Mouse (Mus musculus): ENCODE data around the gene Palm3. TPM values are rescaled to one million over a fixed set of nuclear protein-coding genes. Genes with fewer than 3 reads are reported as not detected.
"Not testable (repeated sequence)": the region's sequence is repeated elsewhere in the genome, so short reads cannot be mapped to it uniquely, and the experiment has no call there.

Palm3 gene
- polyA plus RNA-seq, 1 experiment from 2014 or later = 6.5 TPM

DNA sequence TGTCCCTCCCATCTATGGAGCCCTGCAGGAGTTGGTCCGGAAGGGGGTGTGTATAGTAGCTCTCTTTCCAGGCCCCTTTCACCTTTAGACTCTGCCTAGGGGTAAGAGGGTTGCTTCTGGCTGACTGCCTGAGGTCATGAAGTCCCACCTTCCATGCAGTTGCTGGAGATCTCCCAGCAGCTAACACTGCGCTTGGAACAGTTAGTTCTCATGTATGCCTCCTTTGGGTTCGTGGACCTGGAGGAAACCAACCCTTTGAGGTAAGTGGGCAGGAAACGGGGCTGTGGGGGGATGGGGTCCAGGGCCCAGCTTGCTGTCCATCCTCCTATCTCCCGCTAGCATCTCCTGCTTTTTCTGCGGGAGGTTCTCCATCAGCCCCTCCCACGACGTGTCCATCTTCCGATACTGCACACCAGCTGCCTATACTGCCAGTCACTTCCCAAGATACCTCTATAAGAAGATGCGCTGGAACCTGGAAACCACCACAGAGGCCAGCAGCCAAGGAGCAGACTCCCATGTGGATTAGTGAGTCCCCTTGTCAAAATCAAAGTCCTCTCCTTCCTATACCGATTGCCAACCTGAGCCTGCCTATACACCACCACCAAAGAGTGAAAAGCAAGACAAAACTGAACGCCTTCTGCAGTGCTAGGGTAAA lies 18.2 kb upstream of the Palm3 start:
- no peak overlapping the region for H3K9ac ChIP-seq (ENCODE audit: low read length)

GRCm38 (mm10) chr8:84003612-84004246 lies 17.5 kb upstream of the Palm3 start:
- Histone ChIP-seq H3K9ac (ENCODE audit: low read length) (peak overlapping the region; percentile 74), H3K4me2 (ENCODE audit: low read depth, low read length) (peak overlapping the region; percentile 94), H3K4me1 (replicated peaks; ENCODE audit: control insufficient read depth, insufficient read depth, low read length) (peaks cover 25% of the 10 kb centered on the region), H3K4me3 (ENCODE audit: low read length) (peak overlapping the region; percentile 69), H3K27me3 (ENCODE audit: control insufficient read depth, insufficient read depth, low read depth, low read length) (no peaks in the 10 kb centered on the region), H3K9me3 (ENCODE audit: control insufficient read depth, low read length) (no peaks in the 10 kb centered on the region), H3K27ac (ENCODE audit: low read length) (no peak overlapping the region; the same call in 1 of the 2 replicates), H3K36me3 (ENCODE audit: control insufficient read depth, insufficient read depth, low read length) (peaks cover 13% of the 10 kb centered on the region)
- no peak for ATAC-seq (ENCODE audit: low read depth)
- 67% methylated on average over 6 of the region's 6 CpGs for WGBS

More for the DNA sequence above, 18.2 kb upstream of the Palm3 start:
- Histone ChIP-seq H3K36me3 (ENCODE audit: control insufficient read depth, insufficient read depth, low read length) (peaks cover 13% of the 10 kb centered on the region), H3K4me3 (ENCODE audit: low read length) (no peak overlapping the region), H3K27ac (ENCODE audit: low read length) (no peak overlapping the region), H3K27me3 (ENCODE audit: control insufficient read depth, insufficient read depth, low read depth, low read length) (no peaks in the 10 kb centered on the region), H3K4me1 (replicated peaks; ENCODE audit: control insufficient read depth, insufficient read depth, low read length) (peaks cover 26% of the 10 kb centered on the region), H3K4me2 (ENCODE audit: low read depth, low read length) (no peak overlapping the region), H3K9me3 (ENCODE audit: control insufficient read depth, low read length) (no peaks in the 10 kb centered on the region)
- WGBS = 67% methylated on average over 12 of the region's 12 CpGs
- no peak for ATAC-seq (ENCODE audit: low read depth)

GRCm38 (mm10) chr8:84004533-84005201 lies 16.6 kb upstream of the Palm3 start:
- H3K36me3 ChIP-seq (ENCODE audit: control insufficient read depth, insufficient read depth, low read length) = peaks cover 8% of the 10 kb centered on the region
- under 1% methylated on average over 30 of the region's 30 CpGs for WGBS
- peak overlapping the region; percentile 70 for H3K27ac ChIP-seq (ENCODE audit: low read length)
- H3K4me1 ChIP-seq (replicated peaks; ENCODE audit: control insufficient read depth, insufficient read depth, low read length) = peaks cover 16% of the 10 kb centered on the region
- H3K4me3 ChIP-seq (ENCODE audit: low read length) = peak overlapping the region; percentile 69
- H3K9ac ChIP-seq (ENCODE audit: low read length) = peak overlapping the region; percentile 74
- H3K9me3 ChIP-seq (ENCODE audit: control insufficient read depth, low read length) = no peaks in the 10 kb centered on the region
- H3K4me2 ChIP-seq (ENCODE audit: low read depth, low read length) = peak overlapping the region; percentile 94
- ATAC-seq (ENCODE audit: low read depth) = peak; percentile 88
- H3K27me3 ChIP-seq (ENCODE audit: control insufficient read depth, insufficient read depth, low read depth, low read length) = no peaks in the 10 kb centered on the region

- H3K9ac ChIP-seq (ENCODE audit: low read length); H3K27me3 ChIP-seq (ENCODE audit: control insufficient read depth, insufficient read depth, low read depth, low read length); H3K4me2 ChIP-seq (ENCODE audit: low read depth, low read length); H3K27ac ChIP-seq (ENCODE audit: low read length); ATAC-seq (ENCODE audit: low read depth); H3K4me3 ChIP-seq (ENCODE audit: low read length); H3K9me3 ChIP-seq (ENCODE audit: control insufficient read depth, low read length); H3K36me3 ChIP-seq (ENCODE audit: control insufficient read depth, insufficient read depth, low read length): not testable (repeated sequence)
- 94% methylated on average over 7 of the region's 7 CpGs for WGBS
- H3K4me1 ChIP-seq (replicated peaks; ENCODE audit: control insufficient read depth, insufficient read depth, low read length) = peaks cover 21% of the 10 kb centered on the region
These were observed 15.8 kb upstream of the Palm3 start for GRCm38 (mm10) chr8:84005502-84005901.

DNA sequence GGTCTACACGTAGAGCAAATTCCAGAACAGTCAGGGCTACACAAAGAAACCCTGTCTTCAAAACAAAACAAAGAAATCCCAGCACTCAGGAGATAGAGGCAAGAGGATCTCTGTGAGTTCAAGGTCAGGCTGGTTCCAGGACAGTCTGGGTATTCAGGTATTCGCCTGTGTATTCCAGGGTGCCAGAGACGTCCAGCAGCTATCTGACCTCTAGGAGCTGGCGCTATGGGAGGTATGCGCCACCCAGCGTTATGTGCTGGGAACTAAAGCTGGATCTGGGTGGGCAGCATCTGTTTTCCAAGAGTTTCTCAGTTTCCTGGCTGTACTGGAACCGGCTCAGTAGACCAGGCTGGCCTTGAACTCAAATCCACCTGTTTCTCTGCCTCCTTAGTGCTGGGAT lies 12.9 kb upstream of the Palm3 start:
- 24% methylated on average over 7 of the region's 7 CpGs for WGBS
- no peak for ATAC-seq (ENCODE audit: low read depth)

GRCm38 (mm10) chr8:84009876-84010275 lies 11.4 kb upstream of the Palm3 start:
- Histone ChIP-seq H3K27me3 (ENCODE audit: control insufficient read depth, insufficient read depth, low read depth, low read length) (peaks cover 37% of the 10 kb centered on the region), H3K4me3 (ENCODE audit: low read length) (no peak overlapping the region), H3K27ac (ENCODE audit: low read length) (no peak overlapping the region), H3K36me3 (ENCODE audit: control insufficient read depth, insufficient read depth, low read length) (no peaks in the 10 kb centered on the region), H3K4me2 (ENCODE audit: low read depth, low read length) (peak overlapping the region; percentile 99; the same call in 1 of the 2 replicates), H3K9ac (ENCODE audit: low read length) (no peak overlapping the region), H3K4me1 (replicated peaks; ENCODE audit: control insufficient read depth, insufficient read depth, low read length) (peaks cover 28% of the 10 kb centered on the region), H3K9me3 (ENCODE audit: control insufficient read depth, low read length) (no peaks in the 10 kb centered on the region)
- peak; percentile 29 for ATAC-seq (ENCODE audit: low read depth)
- under 1% methylated on average over 11 of the region's 11 CpGs for WGBS

More for the DNA sequence above, 12.9 kb upstream of the Palm3 start:
- Histone ChIP-seq H3K4me2 (ENCODE audit: low read depth, low read length) (no peak overlapping the region), H3K9ac (ENCODE audit: low read length) (no peak overlapping the region), H3K27me3 (ENCODE audit: control insufficient read depth, insufficient read depth, low read depth, low read length) (peaks cover 33% of the 10 kb centered on the region), H3K4me1 (replicated peaks; ENCODE audit: control insufficient read depth, insufficient read depth, low read length) (peaks cover 36% of the 10 kb centered on the region), H3K4me3 (ENCODE audit: low read length) (no peak overlapping the region), H3K9me3 (ENCODE audit: control insufficient read depth, low read length) (no peaks in the 10 kb centered on the region), H3K36me3 (ENCODE audit: control insufficient read depth, insufficient read depth, low read length) (no peaks in the 10 kb centered on the region), H3K27ac (ENCODE audit: low read length) (no peak overlapping the region)

- peaks cover 37% of the 10 kb centered on the region for H3K27me3 ChIP-seq (ENCODE audit: control insufficient read depth, insufficient read depth, low read depth, low read length)
- no peaks in the 10 kb centered on the region for H3K36me3 ChIP-seq (ENCODE audit: control insufficient read depth, insufficient read depth, low read length)
- no peaks in the 10 kb centered on the region for H3K9me3 ChIP-seq (ENCODE audit: control insufficient read depth, low read length)
- H3K27ac ChIP-seq (ENCODE audit: low read length) = no peak overlapping the region
- H3K4me3 ChIP-seq (ENCODE audit: low read length) = peak overlapping the region; percentile 59
- H3K9ac ChIP-seq (ENCODE audit: low read length) = peak overlapping the region; percentile 69
- peak overlapping the region; percentile 99 for H3K4me2 ChIP-seq (ENCODE audit: low read depth, low read length)
- 2% methylated on average over 83 of the region's 83 CpGs for WGBS
- peaks cover 28% of the 10 kb centered on the region for H3K4me1 ChIP-seq (replicated peaks; ENCODE audit: control insufficient read depth, insufficient read depth, low read length)
- peak; percentile 45 for ATAC-seq (ENCODE audit: low read depth)
These were observed 10.4 kb upstream of the Palm3 start for GRCm38 (mm10) chr8:84010625-84011611.

GRCm38 (mm10) chr8:84011705-84012498 lies 9.4 kb upstream of the Palm3 start, which contains the start of gene 2210011C24Rik:
Gene 2210011C24Rik (minus strand): TSS chr8:84012171.
- Histone ChIP-seq H3K36me3 (ENCODE audit: control insufficient read depth, insufficient read depth, low read length) (no peaks in the 10 kb centered on the region), H3K4me3 (ENCODE audit: low read length) (peak within 1 kb of the TSS; percentile 59), H3K4me2 (ENCODE audit: low read depth, low read length) (peak within 1 kb of the TSS; percentile 99), H3K4me1 (replicated peaks; ENCODE audit: control insufficient read depth, insufficient read depth, low read length) (peaks cover 28% of the 10 kb centered on the region), H3K27ac (ENCODE audit: low read length) (no peak within 1 kb of the TSS), H3K9ac (ENCODE audit: low read length) (peak within 1 kb of the TSS; percentile 69), H3K9me3 (ENCODE audit: control insufficient read depth, low read length) (no peaks in the 10 kb centered on the region), H3K27me3 (ENCODE audit: control insufficient read depth, insufficient read depth, low read depth, low read length) (peaks cover 37% of the 10 kb centered on the region)
- ATAC-seq (ENCODE audit: low read depth) = peak; percentile 44
- WGBS = 1% methylated on average over 45 of the region's 45 CpGs
